Mouse (Mus musculus) heart, embryonic 11.5 days (tissue): Measurements from ENCODE around the gene Cdk1. TPM values are rescaled to one million over a fixed set of nuclear protein-coding genes. Genes with fewer than 3 reads are reported as not detected.

Experiments
- ATAC-seq: fragments of 200-750 bp; cut with Nextera tagmentation; replicated peaks from 2 replicates; pipeline ENCODE4 v1.8.0; 2017; ENCODE audit warnings: moderate library complexity; ENCODE audit not compliant: insufficient number of reproducible peaks, low FRiP score, low TSS enrichment
- H3K27ac ChIP-seq: fragments of 300-500 bp; sonication (generic); 2 replicates; pipeline ENCODE4 v1.5.1; 2014; ENCODE audit warnings: mild to moderate bottlenecking, low read depth, low read length
- H3K27me3 ChIP-seq: fragments of 300-500 bp; sonication (generic); 2 replicates; pipeline ENCODE4 v1.6.1; 2014; ENCODE audit warnings: mild to moderate bottlenecking, low read length, mixed read lengths; ENCODE audit not compliant: control insufficient read depth, insufficient read depth
- H3K36me3 ChIP-seq: fragments of 300-500 bp; sonication (generic); 2 replicates; pipeline ENCODE4 v1.6.1; 2014; ENCODE audit warnings: mild to moderate bottlenecking, low read length, moderate library complexity, mixed read lengths; ENCODE audit not compliant: control insufficient read depth, insufficient read depth
- H3K4me1 ChIP-seq: fragments of 300-500 bp; sonication (generic); 2 replicates; pipeline ENCODE4 v1.6.1; 2014; ENCODE audit warnings: low read length; ENCODE audit not compliant: control insufficient read depth, insufficient read depth
- H3K4me2 ChIP-seq: fragments of 300-500 bp; sonication (generic); 2 replicates; pipeline ENCODE4 v1.6.1; 2014; ENCODE audit warnings: mild to moderate bottlenecking, moderate library complexity
- H3K4me3 ChIP-seq: fragments of 300-500 bp; sonication (generic); 2 replicates; pipeline ENCODE4 v1.5.1; 2014; ENCODE audit warnings: low read depth, low read length
- H3K9ac ChIP-seq: fragments of 300-500 bp; sonication (generic); 2 replicates; pipeline ENCODE4 v1.6.1; 2014; ENCODE audit warnings: mild to moderate bottlenecking, low read depth, low read length, moderate library complexity
- H3K9me3 ChIP-seq: fragments of 300-500 bp; sonication (generic); replicated peaks from 2 replicates; pipeline ENCODE4 v1.6.1; 2016; ENCODE audit warnings: low read length; ENCODE audit not compliant: control insufficient read depth
- WGBS: fragments of 180-500 bp; shearing (Covaris S2); extraction: QIAGEN DNeasy Blood & Tissue Kit; methylation state at CpG from one replicate; pipeline ENCODE4 v1.1.7; 2014; ENCODE audit not compliant: insufficient replicate concordance; 5-methylcytosine and 5-hydroxymethylcytosine counted together
- polyA plus RNA-seq: library from polyadenylated mRNA; unstranded; fragments of >200 nt; fragmentation: Nextera tagmentation; extraction: Ambion mirVana; gene quantifications from 2 replicates; pipeline ENCODE4 v1.2.1, GENCODE M21; 2014

The Cdk1 gene
- polyA plus RNA-seq, 1 experiment from 2014 or later: 372 TPM

GRCm38 (mm10) chr10:69383186-69383585, 30.4 kb upstream of the Cdk1 start:
- no peaks in the 10 kb centered on the region for H3K9me3 ChIP-seq
- no peak overlapping the region for H3K4me3 ChIP-seq
- 82% methylated on average over 1 of the region's 1 CpGs for WGBS
- ATAC-seq: no peak
- H3K27me3 ChIP-seq: no peaks in the 10 kb centered on the region
- H3K4me2 ChIP-seq: no peak overlapping the region
- no peak overlapping the region for H3K9ac ChIP-seq
- H3K27ac ChIP-seq: no peak overlapping the region
- no peaks in the 10 kb centered on the region for H3K36me3 ChIP-seq
- no peaks in the 10 kb centered on the region for H3K4me1 ChIP-seq

GRCm38 (mm10) chr10:69375154-69375553, 22.4 kb upstream of the Cdk1 start:
- Histone ChIP-seq H3K36me3 (no peaks in the 10 kb centered on the region), H3K4me3 (no peak overlapping the region), H3K4me2 (no peak overlapping the region), H3K27me3 (no peaks in the 10 kb centered on the region), H3K9ac (no peak overlapping the region), H3K9me3 (no peaks in the 10 kb centered on the region), H3K4me1 (no peaks in the 10 kb centered on the region), H3K27ac (no peak overlapping the region)
- WGBS: 45% methylated on average over 7 of the region's 7 CpGs
- ATAC-seq: no peak

GRCm38 (mm10) chr10:69373796-69374550, 21.2 kb upstream of the Cdk1 start:
- 65% methylated on average over 10 of the region's 10 CpGs for WGBS
- ATAC-seq: no peak

GRCm38 (mm10) chr10:69372061-69372460, 19.3 kb upstream of the Cdk1 start:
- WGBS: 76% methylated on average over 14 of the region's 14 CpGs
- H3K36me3 ChIP-seq: no peaks in the 10 kb centered on the region
- no peak for ATAC-seq
- H3K9me3 ChIP-seq: no peaks in the 10 kb centered on the region
- H3K4me2 ChIP-seq: no peak overlapping the region
- H3K4me1 ChIP-seq: no peaks in the 10 kb centered on the region
- no peak overlapping the region for H3K9ac ChIP-seq
- H3K27ac ChIP-seq: no peak overlapping the region
- H3K27me3 ChIP-seq: no peaks in the 10 kb centered on the region
- no peak overlapping the region for H3K4me3 ChIP-seq

More at GRCm38 (mm10) chr10:69373796-69374550, 21.2 kb upstream of the Cdk1 start:
- no peak overlapping the region for H3K9ac ChIP-seq
- H3K9me3 ChIP-seq: no peaks in the 10 kb centered on the region
- no peaks in the 10 kb centered on the region for H3K4me1 ChIP-seq
- H3K4me2 ChIP-seq: no peak overlapping the region
- H3K4me3 ChIP-seq: no peak overlapping the region
- H3K27me3 ChIP-seq: no peaks in the 10 kb centered on the region
- no peak overlapping the region for H3K27ac ChIP-seq
- H3K36me3 ChIP-seq: no peaks in the 10 kb centered on the region

GRCm38 (mm10) chr10:69371441-69371840, 18.7 kb upstream of the Cdk1 start:
- 16% methylated on average over 10 of the region's 10 CpGs for WGBS
- H3K9ac ChIP-seq: no peak overlapping the region
- no peak overlapping the region for H3K4me2 ChIP-seq
- no peak for ATAC-seq
- no peaks in the 10 kb centered on the region for H3K4me1 ChIP-seq
- H3K36me3 ChIP-seq: no peaks in the 10 kb centered on the region
- H3K27me3 ChIP-seq: no peaks in the 10 kb centered on the region
- no peaks in the 10 kb centered on the region for H3K9me3 ChIP-seq
- no peak overlapping the region for H3K4me3 ChIP-seq
- H3K27ac ChIP-seq: no peak overlapping the region

DNA sequence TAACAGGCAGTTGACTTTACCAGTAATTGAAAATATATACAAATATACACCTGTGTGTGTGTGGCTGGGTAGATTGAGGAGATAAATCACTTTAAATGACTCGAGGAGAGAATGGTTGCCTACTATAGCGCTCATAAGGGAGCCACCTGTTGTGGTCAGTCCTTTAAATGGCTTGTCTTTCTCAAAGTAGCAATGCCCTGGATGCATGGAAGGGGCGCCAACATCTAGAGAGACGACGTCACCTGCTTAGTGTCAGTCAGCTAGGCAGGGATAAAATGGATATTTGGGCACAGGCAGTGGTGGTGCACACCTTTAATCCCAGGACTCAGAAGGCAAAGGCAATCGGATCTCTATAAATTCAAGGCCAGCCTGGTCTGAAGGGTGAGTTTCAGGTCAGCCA, 16.6 kb upstream of the Cdk1 start:
- no peaks in the 10 kb centered on the region for H3K4me1 ChIP-seq
- 74% methylated on average over 6 of the region's 6 CpGs for WGBS
- H3K9ac ChIP-seq: no peak overlapping the region
- no peak overlapping the region for H3K27ac ChIP-seq
- no peak overlapping the region for H3K4me3 ChIP-seq
- no peaks in the 10 kb centered on the region for H3K27me3 ChIP-seq
- no peak overlapping the region for H3K4me2 ChIP-seq
- H3K9me3 ChIP-seq: no peaks in the 10 kb centered on the region
- no peak for ATAC-seq
- no peaks in the 10 kb centered on the region for H3K36me3 ChIP-seq

- no peak for ATAC-seq
These were observed 14.2 kb upstream of the Cdk1 start for GRCm38 (mm10) chr10:69366877-69367387.

DNA sequence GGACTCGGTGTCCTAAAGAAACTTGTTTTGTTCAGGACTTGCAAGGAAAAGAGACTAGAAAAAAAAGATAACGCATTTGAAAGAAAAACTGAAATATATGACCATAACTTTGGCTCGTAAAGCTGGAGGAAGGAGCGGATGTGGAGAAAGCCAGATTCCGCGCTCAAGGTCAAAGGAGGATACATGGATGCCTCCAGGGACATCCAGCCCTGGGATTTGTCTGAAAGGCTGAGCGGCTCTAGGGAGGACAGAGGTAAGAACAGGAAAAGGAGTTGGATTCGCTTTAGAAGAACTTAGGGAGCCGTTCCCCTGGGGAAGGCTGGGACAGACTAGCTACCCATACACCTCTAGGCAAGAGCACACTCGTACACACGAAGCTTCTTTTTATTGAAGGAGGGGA, 13.5 kb upstream of the Cdk1 start:
- H3K27ac ChIP-seq: no peak overlapping the region
- no peak for ATAC-seq
- H3K27me3 ChIP-seq: no peaks in the 10 kb centered on the region
- H3K9ac ChIP-seq: no peak overlapping the region
- H3K4me2 ChIP-seq: no peak overlapping the region
- H3K4me1 ChIP-seq: no peaks in the 10 kb centered on the region
- H3K36me3 ChIP-seq: no peaks in the 10 kb centered on the region
- no peak overlapping the region for H3K4me3 ChIP-seq
- H3K9me3 ChIP-seq: no peaks in the 10 kb centered on the region
- WGBS: 80% methylated on average over 11 of the region's 11 CpGs

More at GRCm38 (mm10) chr10:69366877-69367387, 14.2 kb upstream of the Cdk1 start:
- H3K27me3 ChIP-seq: no peaks in the 10 kb centered on the region
- H3K9me3 ChIP-seq: no peaks in the 10 kb centered on the region
- no peaks in the 10 kb centered on the region for H3K4me1 ChIP-seq
- H3K4me2 ChIP-seq: no peak overlapping the region
- H3K27ac ChIP-seq: no peak overlapping the region
- H3K4me3 ChIP-seq: no peak overlapping the region
- no peak overlapping the region for H3K9ac ChIP-seq
- H3K36me3 ChIP-seq: no peaks in the 10 kb centered on the region
- 76% methylated on average over 13 of the region's 13 CpGs for WGBS

DNA sequence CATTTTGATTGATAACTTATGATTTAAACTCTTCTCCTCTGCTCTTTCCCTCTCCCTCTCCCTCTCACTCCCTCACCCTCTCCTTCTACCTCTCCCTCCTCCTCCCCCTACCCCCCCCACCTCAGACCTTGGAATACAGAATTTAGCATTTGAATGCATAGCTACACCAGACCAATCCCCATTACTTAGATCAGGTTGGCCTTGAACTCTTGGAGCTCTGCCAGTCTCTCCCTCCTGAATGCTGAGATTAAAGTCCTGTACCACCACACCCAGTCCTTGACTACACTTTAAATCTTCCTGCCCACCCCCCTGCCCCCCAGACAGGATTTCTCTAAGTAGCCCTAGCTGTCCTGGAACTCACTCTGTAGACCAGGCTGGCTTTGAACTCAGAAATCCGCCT, 6.9 kb upstream of the Cdk1 start:
- Histone ChIP-seq H3K36me3 (no peaks in the 10 kb centered on the region), H3K9me3 (no peaks in the 10 kb centered on the region), H3K27ac (no peak overlapping the region), H3K27me3 (no peaks in the 10 kb centered on the region), H3K9ac (no peak overlapping the region), H3K4me2 (no peak overlapping the region), H3K4me3 (no peak overlapping the region), H3K4me1 (no peaks in the 10 kb centered on the region)
- 59% methylated on average over 1 of the region's 1 CpGs for WGBS
- ATAC-seq: no peak
